Mouse (Mus musculus) MEL (cell line): Measurements from ENCODE around the gene Enthd1.

ENCODE experiments used
- CHD1 ChIP-seq: IDR thresholded peaks from 2 replicates; pipeline ENCODE4 v1.6.1; 2012; ENCODE audit warnings: low read depth, mild to moderate bottlenecking, inconsistent platforms, low read length, improper control_type of control experiment
- CTCF ChIP-seq, 3 experiments: IDR thresholded peaks in 2 of 3; conservative IDR thresholded peaks in 1 of 3; 2 replicates each; pipeline ENCODE4 v1.5.1; 2011 to 2012; ENCODE audit warnings: low read length in 3 of 3, low read depth in 2 of 3, mild to moderate bottlenecking in 2 of 3, improper control_type of control experiment in 1 of 3, inconsistent platforms in 1 of 3, mixed read lengths in 1 of 3, moderate library complexity in 1 of 3; ENCODE audit not compliant: control insufficient read depth in 1 of 3, insufficient read depth in 1 of 3, poor library complexity in 1 of 3, severe bottlenecking in 1 of 3
- EP300 ChIP-seq, 2 experiments: IDR thresholded peaks; 2 replicates each; pipeline ENCODE4 v1.6.1; 2011; ENCODE audit warnings: improper control_type of control experiment in 2 of 2, low read length in 2 of 2, low read depth in 1 of 2, mild to moderate bottlenecking in 1 of 2
- GATA1 ChIP-seq: IDR thresholded peaks from 2 replicates; pipeline ENCODE4 v1.6.1; 2011; ENCODE audit warnings: low read depth, low read length, improper control_type of control experiment
- MEF2A ChIP-seq: IDR thresholded peaks from 2 replicates; pipeline ENCODE4 v1.6.1; 2014; ENCODE audit warnings: low read depth, mild to moderate bottlenecking, inconsistent platforms, low read length, improper control_type of control experiment; ENCODE audit not compliant: poor library complexity, insufficient replicate concordance, severe bottlenecking; ENCODE audit errors: extremely low read depth
- POLR2AphosphoS2 ChIP-seq: IDR thresholded peaks from 2 replicates; pipeline ENCODE4 v1.6.1; 2011; ENCODE audit warnings: low read length, improper control_type of control experiment
- POLR2AphosphoS5 ChIP-seq: IDR thresholded peaks from 2 replicates; pipeline ENCODE4 v1.6.1; 2012; ENCODE audit warnings: low read depth, borderline replicate concordance, mild to moderate bottlenecking, inconsistent platforms, low read length, moderate library complexity, mixed read lengths
- SIN3A ChIP-seq: IDR thresholded peaks from 2 replicates; pipeline ENCODE4 v1.6.1; 2012; ENCODE audit warnings: low read length, improper control_type of control experiment, inconsistent platforms
- TCF12 ChIP-seq: IDR thresholded peaks from 2 replicates; pipeline ENCODE4 v1.6.1; 2014; ENCODE audit warnings: low read depth, mild to moderate bottlenecking, inconsistent platforms, low read length, improper control_type of control experiment, moderate library complexity
- ZC3H11A ChIP-seq: IDR thresholded peaks from 2 replicates; pipeline ENCODE4 v1.6.1; 2012; ENCODE audit warnings: low read depth, mild to moderate bottlenecking, inconsistent platforms, low read length, improper control_type of control experiment

GRCm38 (mm10) chr15:80601456-80601855, 36.5 kb upstream of the Enthd1 start:
- no peak for TF ChIP-seq GATA1
- TF ChIP-seq ZC3H11A, result no peak
- TF ChIP-seq SIN3A, result no peak
- no peak for TF ChIP-seq CTCF (IDR thresholded peaks at IDR 0.05 in 2 of 3, conservative IDR thresholded peaks at IDR 0.05 in 1 of 3; ENCODE audit: control insufficient read depth in 1 of 3, insufficient read depth in 1 of 3, low read depth in 2 of 3, low read length in 3 of 3, poor library complexity in 1 of 3, severe bottlenecking in 1 of 3)
- TF ChIP-seq MEF2A, result no peak
- TF ChIP-seq POLR2AphosphoS2, result no peak
- TF ChIP-seq EP300 (IDR thresholded peaks at IDR 0.05; ENCODE audit: low read depth in 1 of 2, low read length in 2 of 2), result no peak
- no peak for TF ChIP-seq POLR2AphosphoS5
- TF ChIP-seq TCF12, result no peak
- no peak for TF ChIP-seq CHD1
